Comparison of ENCODE assay signal across 8 mouse cellular contexts in the genomic region with DNA sequence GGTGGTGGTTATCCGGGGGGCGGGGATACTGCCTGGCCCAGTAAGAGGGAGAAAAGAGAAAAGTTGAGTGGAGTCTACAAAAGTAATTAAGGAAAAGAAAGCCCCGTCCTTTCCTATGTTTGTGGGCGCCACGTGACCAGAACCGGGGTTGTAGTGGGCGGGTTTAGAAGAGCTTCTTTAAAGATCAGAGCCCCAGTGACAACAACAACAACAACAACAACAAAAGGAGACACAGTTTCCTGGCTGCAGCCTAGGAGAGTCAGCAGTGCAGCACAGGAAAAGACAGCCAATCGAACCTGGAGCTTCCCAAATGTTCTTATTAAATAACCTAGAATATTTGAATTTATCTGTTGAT. TPM values are rescaled to one million over a fixed set of nuclear protein-coding genes. Genes with fewer than 3 reads are reported as not detected.
DNase-seq lines count a peak whose midpoint lies in the region; ATAC-seq and TF ChIP-seq lines count a peak whose summit lies in the region.

No protein-coding gene starts in this region.

- no peak overlapping the region; the same call in 1 of the 2 replicates for H3K27ac ChIP-seq in embryonic facial prominence, embryonic 10.5 days (replicated peaks)
- H3K27ac ChIP-seq in intestine, embryonic 14.5 days (ENCODE audit: low read depth): no peak overlapping the region; the same call in 1 of the 2 replicates
- H3K27ac ChIP-seq in midbrain, embryonic 11.5 days (ENCODE audit: low read depth, low read length): no peak overlapping the region

- ATAC-seq in intestine, embryonic 14.5 days (replicated peaks; ENCODE audit: low FRiP score, low TSS enrichment, low read depth): peak; percentile 60
- peak; percentile 62; the same call in 1 of the 2 replicates for ATAC-seq in midbrain, embryonic 11.5 days (ENCODE audit: low FRiP score)

- H3K4me2 ChIP-seq in intestine, embryonic 14.5 days (ENCODE audit: low read length): peak overlapping the region; percentile 71
- H3K4me2 ChIP-seq in midbrain, embryonic 11.5 days: peak overlapping the region; percentile 52

- peak overlapping the region; percentile 59 for H3K4me3 ChIP-seq in lung, adult 2 months (replicated peaks; ENCODE audit: extremely low read depth, low read depth, low read length)
- H3K4me3 ChIP-seq in embryonic facial prominence, embryonic 10.5 days: peak overlapping the region; percentile 64
- peak overlapping the region; percentile 39 for H3K4me3 ChIP-seq in intestine, embryonic 14.5 days (ENCODE audit: low read depth, low read length)
- H3K4me3 ChIP-seq in midbrain, embryonic 11.5 days (ENCODE audit: low read depth, low read length): peak overlapping the region; percentile 41

- H3K4me1 ChIP-seq in lung, adult 2 months (ENCODE audit: control insufficient read depth, insufficient read depth, low read length): no peaks in the 10 kb centered on the region
- peaks cover 5% of the 10 kb centered on the region; the same call in 1 of the 2 replicates for H3K4me1 ChIP-seq in embryonic facial prominence, embryonic 10.5 days
- no peaks in the 10 kb centered on the region for H3K4me1 ChIP-seq in intestine, embryonic 14.5 days (replicated peaks; ENCODE audit: control insufficient read depth, insufficient read depth, low read length)
- H3K4me1 ChIP-seq in midbrain, embryonic 11.5 days (ENCODE audit: control insufficient read depth, insufficient read depth, low read length): no peaks in the 10 kb centered on the region

- H3K9me3 ChIP-seq in embryonic facial prominence, embryonic 10.5 days: no peaks in the 10 kb centered on the region
- H3K9me3 ChIP-seq in intestine, embryonic 14.5 days (ENCODE audit: control insufficient read depth, low read length): no peaks in the 10 kb centered on the region
- H3K9me3 ChIP-seq in midbrain, embryonic 11.5 days (ENCODE audit: control insufficient read depth, low read length): no peaks in the 10 kb centered on the region

- WGBS in lung, adult 2 months: 6% methylated on average over 8 of the region's 8 CpGs
- WGBS in embryonic facial prominence, embryonic 10.5 days: 17% methylated on average over 8 of the region's 8 CpGs
- WGBS in intestine, embryonic 14.5 days: 12% methylated on average over 8 of the region's 8 CpGs
- WGBS in midbrain, embryonic 11.5 days: 13% methylated on average over 8 of the region's 8 CpGs

- no peaks in the 10 kb centered on the region for H3K27me3 ChIP-seq in embryonic facial prominence, embryonic 10.5 days (replicated peaks; ENCODE audit: low read depth, poor library complexity, severe bottlenecking)
- no peaks in the 10 kb centered on the region for H3K27me3 ChIP-seq in intestine, embryonic 14.5 days (replicated peaks; ENCODE audit: control insufficient read depth, insufficient read depth, low read length)
- H3K27me3 ChIP-seq in midbrain, embryonic 11.5 days (ENCODE audit: control insufficient read depth, insufficient read depth, low read length): no peaks in the 10 kb centered on the region

- H3K36me3 ChIP-seq in embryonic facial prominence, embryonic 10.5 days (replicated peaks): no peaks in the 10 kb centered on the region
- H3K36me3 ChIP-seq in intestine, embryonic 14.5 days (ENCODE audit: control insufficient read depth, insufficient read depth, low read length): no peaks in the 10 kb centered on the region
- no peaks in the 10 kb centered on the region for H3K36me3 ChIP-seq in midbrain, embryonic 11.5 days (ENCODE audit: control insufficient read depth, insufficient read depth, low read length)

- TF ChIP-seq POLR2A in lung, adult 2 months (IDR thresholded peaks at IDR 0.05; ENCODE audit: borderline replicate concordance, extremely low read depth, low read depth, low read length): no peak

- no peak for TF ChIP-seq CTCF in lung, adult 2 months (IDR thresholded peaks at IDR 0.05; ENCODE audit: insufficient read depth, low read length)

- H3K9ac ChIP-seq in intestine, embryonic 14.5 days (ENCODE audit: low read length): peak overlapping the region; percentile 20
- peak overlapping the region; percentile 26; the same call in 1 of the 2 replicates for H3K9ac ChIP-seq in midbrain, embryonic 11.5 days (ENCODE audit: low read length)

- DNase-seq in lung, adult 2 months: no peak
- DNase-seq in lung, postnatal 25 days (ENCODE audit: low spot score): no peak
- DNase-seq in embryonic facial prominence, embryonic 10.5 days (ENCODE audit: low spot score): no peak
- no peak for DNase-seq in intestine, embryonic 14.5 days (ENCODE audit: low spot score)
- DNase-seq in midbrain, embryonic 11.5 days (ENCODE audit: low spot score, missing footprints): no peak
- DNase-seq in urinary bladder, postnatal 36 days (ENCODE audit: low spot score in 2 of 2): no peak
- DNase-seq in gastrocnemius, adult 8-10 months (ENCODE audit: low spot score in 2 of 2): no peak
- DNase-seq in embryo, embryonic 11 days: no peak

RNA-seq across cellular contexts. Expression of a gene that starts 0.5 kb away (rescaled TPM):
- 0.16 and 0.38 TPM in 2 replicates for polyA plus RNA-seq in lung, adult 2 months (2012; rRNA removed)
- polyA plus RNA-seq in embryonic facial prominence, embryonic 10.5 days (2016; fragmentation: Nextera tagmentation; extraction: Ambion mirVana): 1.9 and 2.9 TPM in 2 replicates
- 3.1 and 3.4 TPM in 2 replicates for polyA plus RNA-seq in intestine, embryonic 14.5 days (2014; fragmentation: Nextera tagmentation; extraction: Ambion mirVana)
- 2.9 and 3.3 TPM in 2 replicates for polyA plus RNA-seq in midbrain, embryonic 11.5 days (2014; fragmentation: Nextera tagmentation; extraction: Ambion mirVana)
- 1 to 10 TPM in 1 of 4 experiments, under 1 TPM in 3; 0.80 to 1.5 (median 0.87) TPM for total RNA-seq in gastrocnemius, adult 8-10 months (2022)

RNA-seq across cellular contexts. Expression of a gene that starts 39.0 kb away (rescaled TPM):
- 0.83 and 1.1 TPM in 2 replicates for polyA plus RNA-seq in lung, adult 2 months (2012; rRNA removed)
- 3.2 and 4.1 TPM in 2 replicates for polyA plus RNA-seq in embryonic facial prominence, embryonic 10.5 days (2016; fragmentation: Nextera tagmentation; extraction: Ambion mirVana)
- polyA plus RNA-seq in intestine, embryonic 14.5 days (2014; fragmentation: Nextera tagmentation; extraction: Ambion mirVana): 4.8 and 6.1 TPM in 2 replicates
- 2.3 and 3.6 TPM in 2 replicates for polyA plus RNA-seq in midbrain, embryonic 11.5 days (2014; fragmentation: Nextera tagmentation; extraction: Ambion mirVana)
- 1 to 10 TPM in 2 of 4 experiments, under 1 TPM in 2; 0.77 to 1.9 (median 1.1) TPM for total RNA-seq in gastrocnemius, adult 8-10 months (2022)
